Mouse (Mus musculus): Measurements from ENCODE around the gene 1700001P01Rik.

GRCm38 (mm10) chr11:97798083-97798435 lies 22.3 kb upstream of the 1700001P01Rik start:
- TF ChIP-seq CTCF (IDR thresholded peaks at IDR 0.05; ENCODE audit: low read depth), result no peak
- TF ChIP-seq EP300 (IDR thresholded peaks at IDR 0.05; ENCODE audit: low read depth), result no peak
